Mouse (Mus musculus): ENCODE results near the gene Syn3. TPM values are rescaled to one million over a fixed set of nuclear protein-coding genes. Genes with fewer than 3 reads are reported as not detected.

Gene Syn3
- polyA plus RNA-seq, 1 experiment from 2014 or later = 0.99 TPM

DNA sequence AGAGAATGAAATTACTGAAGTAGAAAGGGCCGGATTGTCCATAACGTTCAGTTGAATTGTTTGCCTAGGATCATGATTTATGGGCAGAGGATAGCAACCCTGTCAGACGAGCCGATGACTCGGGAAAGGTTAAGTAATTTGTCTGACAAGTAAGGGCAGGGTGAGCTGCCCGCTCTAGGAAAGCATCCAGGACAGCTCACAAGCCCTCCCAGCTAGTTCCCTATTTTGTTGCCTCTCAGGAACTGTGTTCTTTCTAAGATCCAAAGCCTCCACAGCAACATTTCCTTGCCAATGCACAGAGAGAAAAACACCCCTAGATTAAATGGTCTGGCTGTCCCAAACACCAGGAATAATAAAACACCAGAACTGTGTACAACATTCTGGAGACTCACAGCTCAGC, 488.1 kb downstream of the Syn3 start:
- Histone ChIP-seq H3K27me3 (ENCODE audit: control insufficient read depth, insufficient read depth, low read length) (no peaks in the 10 kb centered on the region), H3K4me3 (ENCODE audit: low read depth, low read length) (no peak overlapping the region), H3K4me2 (no peak overlapping the region), H3K9ac (ENCODE audit: low read depth, low read length) (no peak overlapping the region), H3K36me3 (ENCODE audit: control insufficient read depth, insufficient read depth, low read length) (no peaks in the 10 kb centered on the region), H3K9me3 (replicated peaks; ENCODE audit: control insufficient read depth, low read length) (no peaks in the 10 kb centered on the region), H3K27ac (ENCODE audit: low read depth, low read length) (no peak overlapping the region), H3K4me1 (ENCODE audit: control insufficient read depth, insufficient read depth, low read length) (no peaks in the 10 kb centered on the region)
- ATAC-seq (replicated peaks; ENCODE audit: insufficient number of reproducible peaks, low FRiP score, low TSS enrichment) = no peak
- 68% methylated on average over 6 of the region's 6 CpGs for WGBS (ENCODE audit: insufficient replicate concordance)

DNA sequence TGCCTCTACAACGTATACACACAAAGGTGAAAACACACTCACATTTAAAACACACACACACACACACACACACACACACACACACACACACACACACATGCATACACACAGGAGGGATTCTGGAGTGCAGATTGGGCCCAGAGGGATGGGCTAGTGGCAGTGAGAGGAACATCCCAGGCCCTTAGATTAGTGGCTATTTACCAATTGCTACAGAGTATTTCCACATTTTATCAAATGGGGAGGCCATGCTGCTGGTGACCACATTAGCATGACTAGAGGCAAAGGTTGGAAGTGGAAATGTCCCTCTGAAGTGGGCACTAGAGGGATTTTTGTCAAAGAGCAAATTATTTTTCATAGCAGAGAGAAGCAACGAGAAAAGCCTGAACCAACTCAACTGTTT, 489.0 kb downstream of the Syn3 start:
- H3K36me3 ChIP-seq (ENCODE audit: control insufficient read depth, insufficient read depth, low read length) = no peaks in the 10 kb centered on the region
- H3K27ac ChIP-seq (ENCODE audit: low read depth, low read length) = no peak overlapping the region
- H3K9ac ChIP-seq (ENCODE audit: low read depth, low read length) = no peak overlapping the region
- ATAC-seq (replicated peaks; ENCODE audit: insufficient number of reproducible peaks, low FRiP score, low TSS enrichment) = no peak
- no peaks in the 10 kb centered on the region for H3K9me3 ChIP-seq (replicated peaks; ENCODE audit: control insufficient read depth, low read length)
- no peak overlapping the region for H3K4me2 ChIP-seq
- 72% methylated on average over 2 of the region's 2 CpGs for WGBS (ENCODE audit: insufficient replicate concordance)
- H3K4me1 ChIP-seq (ENCODE audit: control insufficient read depth, insufficient read depth, low read length) = no peaks in the 10 kb centered on the region
- H3K4me3 ChIP-seq (ENCODE audit: low read depth, low read length) = no peak overlapping the region
- H3K27me3 ChIP-seq (ENCODE audit: control insufficient read depth, insufficient read depth, low read length) = no peaks in the 10 kb centered on the region

- Histone ChIP-seq H3K36me3 (ENCODE audit: control insufficient read depth, insufficient read depth, low read length) (no peaks in the 10 kb centered on the region), H3K27me3 (ENCODE audit: control insufficient read depth, insufficient read depth, low read length) (no peaks in the 10 kb centered on the region), H3K4me1 (ENCODE audit: control insufficient read depth, insufficient read depth, low read length) (no peaks in the 10 kb centered on the region), H3K9me3 (replicated peaks; ENCODE audit: control insufficient read depth, low read length) (no peaks in the 10 kb centered on the region), H3K4me2 (no peak overlapping the region), H3K4me3 (ENCODE audit: low read depth, low read length) (no peak overlapping the region), H3K27ac (ENCODE audit: low read depth, low read length) (no peak overlapping the region), H3K9ac (ENCODE audit: low read depth, low read length) (no peak overlapping the region)
- ATAC-seq (replicated peaks; ENCODE audit: insufficient number of reproducible peaks, low FRiP score, low TSS enrichment) = no peak
- 73% methylated on average over 5 of the region's 5 CpGs for WGBS (ENCODE audit: insufficient replicate concordance)
Measured at GRCm38 (mm10) chr10:86006455-86006854, 492.2 kb downstream of the Syn3 start.

Other genes with a start within 250 kb of the Syn3 start
- 56.6 and 63.9 TPM in 2 replicates for gene Timp3, start 198.5 kb downstream of the Syn3 start, polyA plus RNA-seq (2014; fragmentation: Nextera tagmentation; extraction: Ambion mirVana)
- gene Hsp90b1, start 206.6 kb upstream of the Syn3 start, polyA plus RNA-seq (2014; fragmentation: Nextera tagmentation; extraction: Ambion mirVana) = 488 and 548 TPM in 2 replicates
- 1.6 and 2.7 TPM in 2 replicates for gene Ttc41, start 206.9 kb upstream of the Syn3 start, polyA plus RNA-seq (2014; fragmentation: Nextera tagmentation; extraction: Ambion mirVana)

Measured in heart, embryonic 11.5 days (tissue).